Mouse (Mus musculus) midbrain, embryonic 10.5 days (tissue): ENCODE measurements at regions not wholly inside any gene's neighbourhood (a gene's known extent, or its start where the extent isn't known, plus 50 kb on each side); places are given as distances from the start of the nearest gene placed in this dataset.
"Not testable (repeated sequence)": the region's sequence is repeated elsewhere in the genome, so short reads cannot be mapped to it uniquely, and the experiment has no call there.

Source experiments
- DNase-seq: peaks from one replicate; pipeline ENCODE4 v3.0.0-alpha.2; 2017; ENCODE audit warnings: low spot score
- H3K27ac ChIP-seq: fragments of 300-500 bp; sonication (generic); replicated peaks from 2 replicates; pipeline ENCODE4 v1.5.1; 2016; ENCODE audit warnings: mild to moderate bottlenecking
- H3K27me3 ChIP-seq: fragments of 300-500 bp; sonication (generic); 2 replicates; pipeline ENCODE4 v1.6.1; 2016; ENCODE audit warnings: low read depth, mild to moderate bottlenecking; ENCODE audit not compliant: poor library complexity, severe bottlenecking
- H3K36me3 ChIP-seq: fragments of 300-500 bp; sonication (generic); 2 replicates; pipeline ENCODE4 v1.6.1; 2016; ENCODE audit warnings: mild to moderate bottlenecking, moderate library complexity
- H3K4me1 ChIP-seq: fragments of 300-500 bp; sonication (generic); 2 replicates; pipeline ENCODE4 v1.6.1; 2016
- H3K4me3 ChIP-seq: fragments of 300-500 bp; sonication (generic); 2 replicates; pipeline ENCODE4 v1.5.1; 2016; ENCODE audit warnings: mild to moderate bottlenecking, moderate library complexity
- H3K9me3 ChIP-seq: fragments of 300-500 bp; sonication (generic); replicated peaks from 2 replicates; pipeline ENCODE4 v1.6.1; 2016; ENCODE audit warnings: mild to moderate bottlenecking
- WGBS: fragments of 180-500 bp; shearing (Covaris S2); methylation state at CpG from one replicate; pipeline ENCODE4 v1.1.7; 2016; 5-methylcytosine and 5-hydroxymethylcytosine counted together

DNA sequence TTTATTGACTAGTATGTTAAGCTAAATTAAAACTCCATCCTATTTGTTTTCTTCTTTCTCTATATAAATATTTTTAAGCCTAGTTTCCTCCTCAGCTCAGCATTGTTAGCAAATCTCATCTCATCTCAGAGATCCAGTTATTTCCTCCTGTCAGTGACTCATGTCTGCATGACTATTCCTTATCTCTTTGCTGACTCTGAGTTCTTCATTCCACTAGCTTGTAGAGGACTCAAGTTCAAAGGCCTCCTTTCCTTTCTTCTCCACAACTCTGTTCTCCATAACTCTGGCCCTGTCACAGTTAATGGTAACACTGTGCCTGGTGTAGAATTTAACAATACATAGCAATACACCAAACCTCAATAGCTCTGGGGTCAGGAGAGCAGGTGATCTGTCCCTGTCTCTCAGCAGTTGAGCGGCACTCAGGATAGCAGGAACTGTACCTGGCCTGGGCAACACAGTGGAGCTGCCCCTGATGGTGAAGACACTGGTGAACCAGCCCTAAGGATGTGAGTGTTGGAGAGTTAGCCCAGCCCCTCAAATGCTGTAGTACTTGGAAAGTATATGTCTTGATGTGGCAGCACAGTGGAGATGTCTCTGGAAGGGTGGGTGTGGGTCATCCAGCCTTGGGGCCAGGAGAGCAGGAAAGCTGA, 213.3 kb upstream of the Atp10a start:
- 89% methylated on average over 1 of the region's 1 CpGs for WGBS
- no peaks in the 10 kb centered on the region for H3K4me1 ChIP-seq
- DNase-seq, result no peak
- no peaks in the 10 kb centered on the region for H3K36me3 ChIP-seq
- H3K9me3 ChIP-seq, result no peaks in the 10 kb centered on the region
- H3K4me3 ChIP-seq, result no peak overlapping the region
- H3K27ac ChIP-seq, result no peak overlapping the region
- H3K27me3 ChIP-seq, result no peaks in the 10 kb centered on the region

DNA sequence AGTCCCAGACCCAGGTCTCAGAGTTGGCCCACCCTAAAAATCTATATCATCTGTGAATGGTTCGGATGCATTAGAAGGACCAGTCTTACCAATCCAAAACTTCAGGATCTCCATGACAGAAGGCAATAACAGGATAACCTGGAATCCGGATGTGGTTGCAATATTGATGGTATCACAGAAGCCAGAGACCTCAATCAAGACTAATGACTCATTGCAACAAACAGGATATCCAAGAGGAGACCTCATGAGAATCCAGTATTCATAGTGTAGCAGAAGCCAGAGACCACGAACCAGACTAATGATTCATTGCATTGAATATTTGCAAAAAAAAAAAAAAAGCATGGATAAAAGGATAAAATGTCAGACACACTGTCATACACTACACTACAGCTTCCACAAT, 212.7 kb upstream of the Atp10a start:
- Histone ChIP-seq H3K4me3 (no peak overlapping the region), H3K4me1 (no peaks in the 10 kb centered on the region), H3K9me3 (no peaks in the 10 kb centered on the region), H3K27me3 (no peaks in the 10 kb centered on the region), H3K27ac (no peak overlapping the region), H3K36me3 (no peaks in the 10 kb centered on the region)
- no peak for DNase-seq
- WGBS, result 85% methylated on average over 3 of the region's 3 CpGs

DNA sequence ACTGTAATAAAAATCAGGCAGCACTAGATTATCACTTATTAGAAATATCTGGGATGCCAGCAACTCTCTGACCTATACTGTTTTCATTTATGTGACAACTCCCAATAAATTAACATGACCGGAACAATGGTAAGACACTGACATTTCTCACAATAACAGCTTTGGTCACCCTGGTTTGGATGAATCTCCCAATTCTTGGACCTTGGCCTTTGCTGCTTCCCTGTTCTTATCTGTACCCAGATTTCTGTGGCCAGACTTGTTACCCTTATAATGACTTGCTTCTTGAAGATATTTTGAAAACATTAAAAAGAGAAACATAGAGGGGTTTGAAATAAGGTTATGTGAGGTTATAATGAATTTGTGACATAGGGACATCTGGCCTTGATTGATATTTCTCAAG, 210.2 kb upstream of the Atp10a start:
- WGBS, result 87% methylated on average over 1 of the region's 1 CpGs
- no peak for DNase-seq
- Histone ChIP-seq H3K9me3 (no peaks in the 10 kb centered on the region), H3K4me3 (no peak overlapping the region), H3K27ac (no peak overlapping the region), H3K4me1 (no peaks in the 10 kb centered on the region), H3K36me3 (no peaks in the 10 kb centered on the region), H3K27me3 (no peaks in the 10 kb centered on the region)

DNA sequence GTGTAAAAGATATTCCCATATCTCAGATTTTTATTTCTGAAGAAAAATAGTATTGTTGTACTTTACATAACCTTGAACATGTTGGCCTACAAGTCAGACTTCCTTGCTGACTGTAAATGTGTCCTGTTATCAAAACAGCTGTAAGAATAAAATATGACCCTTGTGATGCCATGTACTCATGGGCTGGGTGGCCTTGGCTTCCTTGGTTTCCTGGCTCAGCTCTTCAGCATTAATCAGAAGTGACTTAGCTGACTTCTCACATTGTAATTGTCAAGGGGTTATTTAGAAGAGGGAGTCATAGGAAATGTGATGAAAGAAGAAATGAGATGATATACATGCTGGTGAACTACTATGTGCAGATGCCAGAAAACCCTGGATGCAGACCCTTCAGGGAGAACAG, 209.7 kb upstream of the Atp10a start:
- no peaks in the 10 kb centered on the region for H3K27me3 ChIP-seq
- no peak overlapping the region for H3K4me3 ChIP-seq
- H3K4me1 ChIP-seq, result no peaks in the 10 kb centered on the region
- no peak overlapping the region for H3K27ac ChIP-seq
- H3K9me3 ChIP-seq, result no peaks in the 10 kb centered on the region
- no peak for DNase-seq
- H3K36me3 ChIP-seq, result no peaks in the 10 kb centered on the region

DNA sequence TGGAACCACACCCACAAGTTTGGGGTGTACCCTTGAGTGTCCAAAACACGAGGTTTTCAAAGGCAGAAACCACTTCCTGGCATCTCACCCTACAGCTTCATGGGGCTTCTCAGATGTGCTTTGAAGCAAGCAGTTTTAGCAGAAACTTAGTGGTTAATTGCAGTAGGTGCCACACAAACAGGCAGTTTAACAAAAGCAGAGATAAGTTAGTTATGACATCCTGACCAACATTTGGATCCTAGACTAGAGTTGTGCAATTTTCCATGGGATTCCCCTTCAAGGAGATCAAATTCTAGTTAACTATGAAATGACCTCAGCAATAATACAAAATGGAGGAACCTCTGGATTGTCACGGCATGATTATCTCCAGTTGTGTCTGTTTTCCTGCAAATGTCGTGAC, 207.2 kb upstream of the Atp10a start:
- H3K9me3 ChIP-seq, result no peaks in the 10 kb centered on the region
- H3K4me3 ChIP-seq, result no peak overlapping the region
- DNase-seq, result no peak
- no peaks in the 10 kb centered on the region for H3K36me3 ChIP-seq
- no peak overlapping the region for H3K27ac ChIP-seq
- H3K4me1 ChIP-seq, result no peaks in the 10 kb centered on the region
- WGBS, result 72% methylated on average over 3 of the region's 3 CpGs
- no peaks in the 10 kb centered on the region for H3K27me3 ChIP-seq

DNA sequence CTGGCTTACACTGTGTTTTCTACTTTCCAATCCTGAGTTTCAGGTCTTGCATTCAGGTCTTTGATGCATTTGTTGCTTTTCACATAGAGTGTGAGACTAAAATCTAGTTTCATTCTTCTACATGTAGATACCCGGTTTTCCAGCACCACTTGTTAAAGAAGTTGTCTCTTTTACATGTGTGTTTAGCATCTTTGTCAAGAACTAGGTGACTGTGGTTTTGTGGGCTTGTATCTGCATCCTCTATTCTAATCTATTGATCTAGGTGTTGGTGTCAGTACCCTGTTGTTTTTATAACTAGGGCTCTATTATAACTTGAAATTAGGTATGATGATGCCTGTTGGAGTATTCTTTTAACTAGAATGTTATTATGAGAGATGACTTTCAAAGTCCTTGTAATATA, 204.0 kb upstream of the Atp10a start:
- Histone ChIP-seq H3K4me3 (no peak overlapping the region), H3K9me3 (no peaks in the 10 kb centered on the region), H3K27me3 (no peaks in the 10 kb centered on the region), H3K4me1 (no peaks in the 10 kb centered on the region), H3K27ac (no peak overlapping the region), H3K36me3 (no peaks in the 10 kb centered on the region)
- DNase-seq, result no peak
- WGBS, result 74% methylated on average over 1 of the region's 1 CpGs

DNA sequence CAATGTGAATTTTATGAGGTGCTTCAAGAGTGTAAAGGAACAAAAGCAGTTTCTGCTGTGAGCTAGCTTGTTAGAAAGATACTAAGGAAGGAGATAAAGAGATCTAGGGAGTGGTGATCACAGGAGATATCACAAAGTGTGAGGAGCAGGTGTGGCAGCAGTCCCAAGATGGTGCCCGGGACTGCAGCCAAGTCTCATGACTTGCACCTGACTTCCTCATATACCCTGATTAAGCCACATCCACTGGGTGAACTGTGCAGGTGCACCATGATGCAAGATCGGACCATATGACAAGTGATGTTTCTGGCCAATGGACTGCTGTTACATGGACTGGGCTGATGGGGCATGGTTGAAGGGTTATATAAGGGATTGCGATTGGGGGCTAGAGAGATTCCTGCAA, 197.8 kb upstream of the Atp10a start:
- 91% methylated on average over 3 of the region's 3 CpGs for WGBS
- H3K27ac ChIP-seq, H3K4me3 ChIP-seq, H3K27me3 ChIP-seq, DNase-seq, H3K4me1 ChIP-seq, H3K9me3 ChIP-seq, H3K36me3 ChIP-seq: not testable (repeated sequence)

DNA sequence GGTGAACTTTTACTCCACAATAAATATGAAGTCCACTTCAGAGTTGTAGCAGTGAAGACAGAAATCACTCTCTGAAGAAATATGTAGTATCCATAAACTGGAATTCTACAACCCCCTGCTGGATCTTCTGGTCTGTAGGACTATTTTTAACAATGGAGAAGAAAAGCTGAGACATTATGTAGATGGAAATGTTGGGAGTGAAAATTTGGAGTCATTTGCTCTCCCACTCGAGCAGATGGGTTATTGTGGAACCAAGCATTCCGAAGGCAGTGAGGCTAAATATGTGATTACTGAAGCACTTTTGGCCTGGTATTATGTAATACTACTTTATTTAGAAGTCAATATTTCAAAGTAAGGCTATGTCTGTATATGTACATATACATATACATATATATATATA, 195.0 kb upstream of the Atp10a start:
- no peak for DNase-seq
- Histone ChIP-seq H3K9me3 (no peaks in the 10 kb centered on the region), H3K4me3 (no peak overlapping the region), H3K27me3 (no peaks in the 10 kb centered on the region), H3K27ac (no peak overlapping the region), H3K36me3 (no peaks in the 10 kb centered on the region), H3K4me1 (no peaks in the 10 kb centered on the region)
- WGBS, result 90% methylated on average over 2 of the region's 2 CpGs

DNA sequence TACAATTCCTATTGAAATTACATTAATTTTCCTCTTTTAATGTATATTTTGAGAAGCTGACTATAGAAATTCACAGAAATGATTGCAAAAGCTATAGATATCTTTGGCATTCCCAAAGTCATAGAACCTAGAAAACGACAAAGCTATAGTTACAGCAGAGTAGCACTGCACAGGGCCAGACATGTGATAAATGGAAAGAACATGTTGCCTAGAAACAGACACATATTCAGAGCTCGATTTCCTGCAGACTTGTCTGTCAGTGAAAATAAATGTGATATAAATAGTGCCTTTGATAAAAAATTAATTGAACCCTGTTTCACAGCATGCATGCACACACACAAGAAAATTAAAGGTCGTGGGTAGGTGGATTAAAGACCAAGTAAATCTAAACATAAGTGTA, 182.8 kb upstream of the Atp10a start:
- no peaks in the 10 kb centered on the region for H3K9me3 ChIP-seq
- H3K4me1 ChIP-seq, result no peaks in the 10 kb centered on the region
- DNase-seq, result no peak
- no peak overlapping the region for H3K4me3 ChIP-seq
- H3K27ac ChIP-seq, result no peak overlapping the region
- H3K27me3 ChIP-seq, result no peaks in the 10 kb centered on the region
- H3K36me3 ChIP-seq, result no peaks in the 10 kb centered on the region
- WGBS, result 80% methylated on average over 3 of the region's 3 CpGs

DNA sequence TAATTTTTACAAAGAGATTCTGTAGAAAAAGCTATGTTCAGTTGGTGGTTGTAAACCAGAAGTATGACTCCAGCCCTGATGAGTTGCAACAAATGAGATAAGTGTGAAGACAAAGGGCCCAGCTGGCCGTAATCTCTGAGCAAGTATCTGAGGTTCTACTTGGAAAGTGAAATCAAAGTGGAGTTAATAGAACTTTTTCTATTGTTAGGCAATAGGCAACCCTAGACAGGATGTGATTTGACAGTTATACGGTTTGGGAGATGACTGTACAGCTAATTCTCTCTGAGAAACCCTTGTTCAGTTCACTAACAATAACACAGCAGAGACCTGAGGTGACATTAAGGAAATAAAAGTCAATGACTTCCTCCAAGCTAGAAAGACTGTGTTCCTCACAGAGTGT, 180.8 kb upstream of the Atp10a start:
- WGBS, result 98% methylated on average over 2 of the region's 2 CpGs
- Histone ChIP-seq H3K27me3 (no peaks in the 10 kb centered on the region), H3K9me3 (no peaks in the 10 kb centered on the region), H3K36me3 (no peaks in the 10 kb centered on the region), H3K27ac (no peak overlapping the region), H3K4me1 (no peaks in the 10 kb centered on the region), H3K4me3 (no peak overlapping the region)
- DNase-seq, result no peak

DNA sequence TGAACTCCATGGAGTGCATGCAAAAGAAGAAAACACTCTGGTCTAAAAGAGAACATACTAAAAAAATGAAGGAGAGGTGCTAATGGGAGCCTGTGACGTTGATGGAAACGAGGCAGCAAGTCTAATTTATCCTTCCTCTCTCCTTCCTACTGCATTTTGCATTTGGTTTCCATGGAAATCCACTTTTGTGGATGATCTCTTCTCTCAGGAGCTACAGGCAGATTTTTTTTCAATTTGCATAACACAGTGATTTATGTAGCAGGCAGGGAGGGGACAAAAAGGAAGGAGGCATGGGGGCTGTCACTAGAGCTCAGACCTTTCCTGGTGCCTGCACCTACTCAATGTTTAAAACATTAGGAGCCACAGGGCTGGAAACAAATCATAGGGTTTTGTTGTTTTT, 167.7 kb upstream of the Atp10a start:
- Histone ChIP-seq H3K27me3 (no peaks in the 10 kb centered on the region), H3K4me1 (peaks cover 3% of the 10 kb centered on the region; the same call in 1 of the 2 replicates), H3K27ac (no peak overlapping the region), H3K4me3 (no peak overlapping the region), H3K9me3 (no peaks in the 10 kb centered on the region), H3K36me3 (no peaks in the 10 kb centered on the region)
- no peak for DNase-seq
- WGBS, result 74% methylated on average over 2 of the region's 2 CpGs
